Mouse (Mus musculus) A20 (cell line): ENCODE results near the gene Ppp3ca.

ENCODE experiments used
- DNase-seq: peaks from one replicate; pipeline ENCODE4 v3.0.0-alpha.2; 2011; ENCODE audit warnings: low read depth, low spot score

The Ppp3ca gene

GRCm38 (mm10) chr3:136862051-136862837, 192.3 kb downstream of the Ppp3ca start:
- no peak for DNase-seq

GRCm38 (mm10) chr3:136863127-136863526, 193.2 kb downstream of the Ppp3ca start:
- no peak for DNase-seq

DNA sequence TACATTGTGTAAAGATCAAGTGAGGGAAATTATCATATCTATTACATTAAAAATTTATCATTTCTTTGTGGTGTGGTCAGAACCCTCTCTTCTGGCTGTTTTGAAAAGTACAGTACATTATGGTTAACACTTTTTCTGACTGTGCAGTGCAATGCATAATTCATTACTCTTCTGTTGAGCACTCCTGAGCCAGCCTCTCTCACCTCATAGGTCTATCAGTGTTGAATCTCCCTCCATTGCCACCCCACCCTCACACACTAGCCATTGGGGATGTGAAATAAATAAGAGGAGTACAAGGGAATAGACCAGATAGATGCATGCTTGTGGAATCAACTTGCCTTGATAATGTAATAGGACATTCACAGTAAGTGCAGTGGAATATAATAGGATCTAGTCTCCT, 194.4 kb downstream of the Ppp3ca start:
- DNase-seq: no peak

GRCm38 (mm10) chr3:136865176-136865859, 195.4 kb downstream of the Ppp3ca start:
- DNase-seq: no peak

DNA sequence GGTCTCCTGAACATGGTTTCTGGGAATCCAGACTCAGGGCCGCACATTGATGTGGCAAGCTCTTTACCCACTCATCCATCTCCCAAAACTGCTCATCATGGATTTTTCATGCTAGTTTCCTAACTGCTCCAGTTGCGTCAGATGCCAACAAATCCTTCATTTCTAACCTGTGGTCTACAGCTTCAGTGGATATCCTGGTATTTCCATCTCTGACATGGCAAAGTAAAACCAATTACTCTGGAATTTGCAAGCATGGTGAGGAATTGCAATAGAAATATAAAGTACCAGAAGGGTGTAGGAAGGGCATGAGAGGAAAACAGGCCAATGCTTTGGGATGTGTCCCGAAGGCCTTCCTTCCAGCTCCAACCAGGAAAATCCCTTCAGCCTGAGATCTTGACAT, 196.2 kb downstream of the Ppp3ca start:
- DNase-seq: no peak

- DNase-seq: no peak
These were observed 196.6 kb downstream of the Ppp3ca start for GRCm38 (mm10) chr3:136866571-136866970.

- no peak for DNase-seq
These were observed 197.4 kb downstream of the Ppp3ca start for GRCm38 (mm10) chr3:136867366-136867765.

- DNase-seq: no peak
These were observed 202.0 kb downstream of the Ppp3ca start for GRCm38 (mm10) chr3:136871772-136872532.

DNA sequence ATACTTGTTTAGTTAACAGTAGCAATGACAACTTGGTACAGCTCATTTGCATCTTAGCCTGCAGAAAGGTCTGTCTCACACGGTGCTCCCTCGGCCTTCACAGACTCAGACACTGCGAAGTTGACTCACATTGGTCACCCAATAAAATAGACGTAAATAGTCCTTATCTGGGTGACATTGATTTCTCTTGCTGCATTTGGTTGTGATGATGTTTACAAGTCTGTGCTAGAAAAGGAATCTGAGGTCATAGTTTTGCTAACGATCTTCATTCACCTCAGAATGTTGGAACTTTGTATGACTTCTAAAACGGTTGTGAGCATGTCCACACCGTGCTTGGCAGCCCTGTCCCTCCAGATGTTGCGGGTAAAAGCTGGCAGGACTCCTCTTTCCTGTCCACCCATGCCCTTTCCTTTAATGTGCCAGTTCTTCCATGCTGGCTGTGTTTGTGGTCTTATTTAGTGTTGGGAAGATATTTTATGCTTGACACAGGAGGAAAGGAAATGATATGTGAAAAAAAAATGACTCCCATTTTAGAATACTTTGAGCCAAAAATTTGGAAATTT, 202.7 kb downstream of the Ppp3ca start:
- DNase-seq: peak; percentile 4

GRCm38 (mm10) chr3:136873809-136874449, 204.0 kb downstream of the Ppp3ca start:
- DNase-seq: no peak

- DNase-seq: no peak
These were observed 204.6 kb downstream of the Ppp3ca start for GRCm38 (mm10) chr3:136874566-136874965.

- no peak for DNase-seq
These were observed 217.8 kb downstream of the Ppp3ca start for GRCm38 (mm10) chr3:136887741-136888140.

DNA sequence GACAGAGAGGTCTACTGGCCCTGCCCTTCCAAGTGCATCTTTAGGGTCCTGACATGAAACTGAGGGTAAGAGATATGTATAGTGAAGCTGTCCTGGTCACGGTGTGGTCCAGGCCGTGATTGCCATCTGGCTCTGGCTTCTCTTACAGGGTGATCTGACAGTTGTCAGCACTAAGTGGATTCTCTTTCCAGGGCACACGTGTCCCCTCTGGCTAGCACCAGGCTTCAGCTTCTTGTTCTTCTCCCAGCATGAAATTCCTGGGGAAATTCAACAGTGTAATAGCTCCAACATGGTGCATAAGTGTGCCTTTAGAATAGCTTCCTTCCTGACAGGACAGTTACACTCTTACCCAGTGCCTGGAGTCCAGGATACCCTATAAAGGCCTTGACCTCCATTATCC, 222.2 kb downstream of the Ppp3ca start:
- no peak for DNase-seq

DNA sequence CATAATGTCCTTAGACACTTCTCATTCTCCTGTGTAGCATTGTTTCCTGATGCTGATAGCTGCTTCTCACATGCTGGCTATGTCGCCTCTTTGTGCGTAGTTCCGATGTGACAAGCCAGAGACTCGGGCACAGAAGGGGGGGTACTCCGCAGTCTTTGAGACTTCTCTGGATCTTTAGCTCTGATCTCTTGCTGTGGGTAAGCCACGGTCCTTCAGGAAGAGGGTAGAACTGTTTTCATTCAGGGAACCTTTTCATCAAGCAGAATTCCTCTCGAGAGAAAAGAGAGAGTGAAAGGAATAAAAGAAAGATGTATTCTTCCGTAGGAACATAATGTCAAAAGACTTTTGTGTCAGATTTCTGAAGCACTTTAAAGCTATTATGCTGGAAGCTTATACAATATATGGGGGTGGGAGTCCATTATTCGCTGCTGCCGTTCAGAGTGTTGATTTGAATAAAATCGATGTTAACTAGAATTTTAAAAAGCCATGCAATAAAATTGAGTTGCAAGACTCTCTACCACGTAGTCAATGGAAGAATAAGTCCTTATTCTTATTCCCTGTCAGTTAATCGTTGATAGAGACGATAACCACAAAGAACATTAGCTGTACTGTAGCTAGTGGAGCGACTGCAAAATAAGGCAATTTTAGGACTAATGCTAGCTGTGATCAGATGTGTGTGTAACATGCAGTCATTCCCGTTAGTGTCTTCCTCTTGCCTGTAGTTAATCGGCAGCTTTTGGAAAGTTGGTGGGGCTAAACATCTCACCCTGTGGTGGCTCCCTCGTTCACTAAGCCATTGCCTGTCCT, 223.9 kb downstream of the Ppp3ca start:
- no peak for DNase-seq

DNA sequence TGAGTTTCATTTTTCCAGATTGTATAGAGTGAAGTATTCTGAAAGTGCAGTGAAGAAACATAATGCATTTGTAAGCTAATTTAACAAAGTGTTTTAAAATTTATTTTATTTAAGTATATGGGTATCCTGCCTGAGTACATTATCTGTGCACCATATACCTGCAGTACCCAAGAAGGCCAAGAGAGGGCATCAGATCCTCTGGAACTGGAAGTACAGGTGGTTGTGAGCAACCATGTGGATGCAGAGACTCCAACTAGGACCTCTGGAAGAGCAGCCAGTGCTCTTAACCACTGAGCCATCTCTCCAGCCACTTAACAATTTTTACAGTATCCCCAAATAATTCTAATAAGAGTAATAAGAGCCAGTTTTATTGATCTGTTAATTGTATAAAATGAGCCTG, 225.6 kb downstream of the Ppp3ca start:
- peak; percentile 51 for DNase-seq

DNA sequence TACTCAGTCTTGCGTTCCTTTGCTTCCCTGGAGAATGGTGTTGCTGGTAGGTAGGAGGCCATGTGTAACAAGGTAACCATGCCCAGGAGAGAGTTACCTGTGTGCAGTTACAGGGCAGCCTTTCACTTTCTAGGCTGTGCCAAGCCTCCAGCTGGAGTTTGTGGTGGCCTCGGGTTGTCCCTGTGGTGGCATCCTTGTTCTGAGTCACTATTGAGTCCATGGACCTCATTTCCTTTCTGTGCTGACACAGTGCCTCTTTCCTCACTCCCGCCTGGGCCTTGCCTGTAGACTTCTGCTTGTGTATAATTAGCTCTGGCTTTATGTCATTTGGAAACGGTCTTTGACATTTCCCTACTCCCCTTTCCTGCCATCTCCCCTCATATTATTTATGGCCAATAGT, 226.4 kb downstream of the Ppp3ca start:
- no peak for DNase-seq

DNA sequence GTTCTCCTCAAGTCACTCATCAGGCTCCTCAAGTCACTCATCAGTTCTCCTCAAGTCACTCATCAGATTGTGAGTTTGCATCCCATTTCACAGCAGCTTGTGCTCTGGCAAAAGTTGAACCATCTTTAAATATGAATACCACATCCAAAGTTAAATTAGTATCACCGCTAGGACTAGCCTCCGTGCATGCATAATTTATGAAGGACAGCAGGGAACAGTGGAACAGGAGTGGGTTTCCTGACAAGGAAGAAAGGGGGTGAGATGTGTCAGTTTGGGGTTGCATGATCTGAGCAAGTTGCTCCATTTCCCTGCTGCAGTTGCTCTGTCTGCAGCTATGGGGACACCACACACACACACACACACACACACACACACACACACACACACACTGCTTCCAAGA, 229.8 kb downstream of the Ppp3ca start:
- DNase-seq: no peak

DNA sequence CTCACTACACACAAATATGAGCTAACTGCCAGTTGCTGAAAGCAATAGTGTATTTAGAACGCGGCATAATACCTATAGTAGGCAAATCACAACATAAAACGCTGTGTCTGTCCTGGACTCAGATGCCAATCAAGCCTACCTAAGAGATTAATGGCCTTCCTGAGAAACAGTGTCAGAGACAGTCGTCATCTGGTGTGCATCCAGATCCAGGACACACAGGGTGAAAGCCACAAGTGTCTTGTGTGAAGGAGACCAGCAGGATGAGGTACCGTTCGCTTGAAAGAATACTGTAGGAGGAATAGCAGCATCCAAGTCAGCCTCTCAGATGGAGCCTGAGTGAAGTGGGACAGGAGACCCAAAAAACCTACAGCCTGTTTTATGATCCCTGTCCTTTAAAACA, 231.1 kb downstream of the Ppp3ca start:
- DNase-seq: no peak

- no peak for DNase-seq
These were observed 232.9 kb downstream of the Ppp3ca start for GRCm38 (mm10) chr3:136902776-136903175.

DNA sequence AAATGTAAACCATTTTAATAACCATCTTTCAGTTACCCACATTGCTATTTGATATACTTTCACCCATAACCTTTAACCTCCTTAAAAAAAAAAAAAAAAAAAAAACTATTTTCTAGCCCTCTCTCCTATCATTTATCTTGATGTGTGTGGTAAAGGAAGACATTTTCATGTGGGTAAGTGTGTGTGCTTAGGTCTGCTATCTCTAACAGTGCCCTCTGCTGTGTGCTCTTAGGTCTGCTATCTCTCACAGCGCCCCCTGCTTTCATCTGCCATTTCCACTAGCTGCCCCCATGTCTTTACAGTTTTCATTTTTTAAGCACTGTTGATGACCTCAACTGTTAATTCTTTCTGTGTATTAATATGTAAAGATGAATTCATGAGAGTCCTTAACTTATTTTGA, 235.7 kb downstream of the Ppp3ca start:
- peak; percentile 39 for DNase-seq

DNA sequence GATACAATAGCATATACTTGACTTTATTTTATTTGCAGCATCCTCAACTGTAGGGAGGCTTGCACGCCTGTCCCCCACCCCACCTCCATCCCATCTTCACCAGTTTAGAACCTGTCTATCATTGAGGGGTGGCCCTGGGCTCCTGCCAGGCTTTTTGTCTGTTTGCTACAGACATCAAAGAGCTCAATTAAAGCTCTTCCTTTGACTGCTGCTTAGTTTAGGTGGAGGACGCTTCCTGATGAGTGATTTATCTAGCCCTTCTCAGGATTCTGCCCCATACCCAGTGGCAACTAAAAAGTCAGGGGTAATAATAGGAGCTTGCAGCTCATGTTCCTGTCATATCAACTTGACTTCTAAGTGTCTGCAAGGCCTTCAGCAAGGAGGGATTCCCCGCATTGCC, 239.6 kb downstream of the Ppp3ca start:
- no peak for DNase-seq
